Mouse (Mus musculus): Measurements from ENCODE around the gene Gm7075.

- TF ChIP-seq CTCF (IDR thresholded peaks at IDR 0.05; ENCODE audit: control insufficient read depth, insufficient read depth, insufficient read length) (no peak), MAX (IDR thresholded peaks at IDR 0.05) (no peak), CEBPB (IDR thresholded peaks at IDR 0.05; ENCODE audit: low read depth) (no peak), USF1 (IDR thresholded peaks at IDR 0.05; ENCODE audit: low read depth) (peak; percentile 62), MYOD1 (IDR thresholded peaks at IDR 0.05; ENCODE audit: control insufficient read depth, insufficient read length, low read depth) (no peak), MYOG (IDR thresholded peaks at IDR 0.05; ENCODE audit: control insufficient read depth, extremely low read depth, insufficient read length) (no peak), FOSL1 (IDR thresholded peaks at IDR 0.05; ENCODE audit: insufficient read depth, low read length, poor library complexity, severe bottlenecking) (no peak)
Observed at GRCm38 (mm10) chr10:63378948-63379680, 42.5 kb downstream of the Gm7075 start.
